Mouse (Mus musculus) spleen, adult 2 months (tissue): Measurements from ENCODE around the gene Hoxa13.

Experiments used
- CTCF ChIP-seq: fragments of 200-500 bp; IDR thresholded peaks from 2 replicates; pipeline ENCODE4 v1.5.1; 2011; ENCODE audit warnings: mild to moderate bottlenecking, inconsistent platforms; ENCODE audit not compliant: insufficient read depth, insufficient read length, insufficient replicate concordance; ENCODE audit errors: extremely low read depth
- POLR2A ChIP-seq: fragments of 200-500 bp; IDR thresholded peaks from 2 replicates; pipeline ENCODE4 v1.6.1; 2011; ENCODE audit warnings: low read depth, low read length, inconsistent platforms

DNA sequence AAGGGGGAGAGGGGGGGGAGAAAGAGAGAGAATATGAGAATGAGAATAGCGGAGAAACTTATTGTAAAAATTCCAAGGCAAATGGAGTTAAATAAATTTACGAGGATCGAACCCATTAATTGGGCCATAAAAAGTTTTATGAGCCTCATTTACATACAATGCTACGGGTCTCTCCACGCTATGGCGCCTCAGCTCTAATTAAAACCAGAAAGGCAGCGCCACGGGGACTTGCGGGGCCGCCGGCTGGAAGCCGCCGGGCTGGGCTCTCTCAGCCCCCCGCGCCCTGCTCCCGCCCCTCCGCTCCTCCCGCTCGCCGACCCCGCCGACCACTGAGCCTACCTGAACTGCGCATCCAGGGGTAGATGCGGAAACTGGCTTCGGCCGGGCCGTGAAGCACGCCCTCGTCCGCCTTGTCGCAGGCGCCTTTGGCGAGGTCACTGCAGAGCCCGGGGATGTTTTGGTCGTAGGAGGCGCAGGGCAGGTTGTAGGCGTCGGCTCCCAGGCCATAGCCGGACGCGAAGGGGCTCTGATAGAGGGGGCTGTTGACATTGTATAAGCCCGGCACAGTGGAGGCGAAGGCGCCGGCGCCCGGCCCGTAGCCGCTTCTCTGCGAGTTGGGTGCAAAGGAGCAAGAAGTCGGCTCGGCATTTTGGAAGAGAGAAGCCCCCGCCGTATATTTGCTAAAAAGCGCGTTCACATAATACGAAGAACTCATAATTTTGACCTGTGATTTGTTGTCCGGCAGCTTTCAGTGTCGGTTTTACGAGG lies 43.8 kb downstream of the Hoxa13 start:
- TF ChIP-seq CTCF (no peak), POLR2A (no peak)
